In the genomic region with DNA sequence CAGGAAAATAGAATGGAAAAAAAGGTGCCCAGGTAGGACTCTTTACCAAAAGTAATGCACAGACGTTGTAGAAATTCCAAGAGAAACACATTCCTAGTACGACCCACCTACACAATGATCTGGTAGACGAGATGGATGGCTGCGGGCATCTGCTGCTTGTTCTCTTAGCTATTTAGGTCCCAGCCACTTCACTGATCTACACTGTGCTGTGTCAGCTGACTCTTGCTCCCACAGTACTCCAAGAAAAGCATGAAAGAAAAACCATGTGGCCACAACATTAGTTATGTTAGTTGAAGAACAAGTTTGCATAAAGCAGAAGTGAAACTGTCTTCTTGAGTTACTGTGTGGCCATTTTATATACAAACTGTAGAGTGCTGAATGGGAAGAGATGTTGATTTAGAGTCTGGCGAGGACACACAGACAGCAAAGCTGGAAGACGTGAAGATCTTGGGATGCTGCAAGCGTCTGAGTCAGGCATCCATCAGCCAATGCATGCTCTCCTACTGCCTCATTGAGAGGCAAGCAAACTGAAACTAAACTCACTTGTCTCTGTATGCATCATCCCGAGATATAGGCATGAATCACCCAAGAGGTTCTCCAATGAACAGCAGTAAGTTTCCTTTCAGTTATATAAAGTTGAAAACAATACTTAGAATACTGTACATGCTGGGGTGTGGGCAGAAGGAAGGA, we compare ENCODE assay signal across 31 mouse cellular contexts.
DNase-seq lines count a peak whose midpoint lies in the region; ATAC-seq and TF ChIP-seq lines count a peak whose summit lies in the region.
"Had no signal": no experiment of that assay in that cellular context is flagged by ENCODE, and none has a peak within 500 bp of the region (broad histone marks: within the 10 kb centered on the region; RNA-seq: fewer than 3 reads in every experiment).

No protein-coding gene starts in this region.

- 90% methylated on average over 8 of the region's 8 CpGs for WGBS in hindbrain, embryonic 13.5 days

- TF ChIP-seq POLR2A in myocyte (IDR thresholded peaks at IDR 0.05; ENCODE audit: insufficient read length, low read depth) = no peak

- intact Hi-C loops in left cerebral cortex, postnatal 10 days (cut with DNase I) = no loop called here

- peak overlapping the region; percentile 12 for H3K4me2 ChIP-seq in myocyte (ENCODE audit: low read depth)
- H3K4me2 ChIP-seq in hindbrain, embryonic 13.5 days = no peak overlapping the region
- H3K4me2 ChIP-seq: embryonic facial prominence, embryonic 12.5 days; heart, embryonic 13.5 days; limb, embryonic 12.5 days; liver, embryonic 11.5 days; midbrain, embryonic 15.5 days; stomach, embryonic 15.5 days had no signal

- H3K9ac ChIP-seq in hindbrain, embryonic 13.5 days = no peak overlapping the region
- H3K9ac ChIP-seq: embryonic facial prominence, embryonic 12.5 days; heart, embryonic 13.5 days; limb, embryonic 12.5 days; midbrain, embryonic 15.5 days; stomach, embryonic 15.5 days had no signal

- H3K27me3 ChIP-seq in myocyte (ENCODE audit: control insufficient read depth, insufficient read depth, insufficient read length) = no peaks in the 10 kb centered on the region
- no peaks in the 10 kb centered on the region for H3K27me3 ChIP-seq in hindbrain, embryonic 13.5 days
- H3K27me3 ChIP-seq: CH12.LX; embryonic facial prominence, embryonic 12.5 days; heart, embryonic 13.5 days; limb, embryonic 12.5 days; midbrain, embryonic 15.5 days; stomach, embryonic 15.5 days had no signal

- H3K4me1 ChIP-seq in hindbrain, embryonic 13.5 days (replicated peaks) = no peaks in the 10 kb centered on the region
- H3K4me1 ChIP-seq: embryonic facial prominence, embryonic 12.5 days; heart, embryonic 13.5 days; midbrain, embryonic 10.5 days; midbrain, embryonic 15.5 days; stomach, embryonic 15.5 days had no signal

- no peak overlapping the region for H3K4me3 ChIP-seq in myocyte
- H3K4me3 ChIP-seq in hindbrain, embryonic 13.5 days = no peak overlapping the region
- H3K4me3 ChIP-seq: embryonic facial prominence, embryonic 12.5 days; heart, embryonic 13.5 days; left cerebral cortex, adult 2 months; limb, embryonic 12.5 days; midbrain, embryonic 10.5 days; midbrain, embryonic 15.5 days; stomach, embryonic 15.5 days had no signal

- H3K9me3 ChIP-seq in hindbrain, embryonic 13.5 days = peaks cover 6% of the 10 kb centered on the region; the same call in 1 of the 2 replicates
- H3K9me3 ChIP-seq: embryonic facial prominence, embryonic 12.5 days; heart, embryonic 13.5 days; midbrain, embryonic 15.5 days; stomach, embryonic 15.5 days had no signal

- H3K27ac ChIP-seq in hindbrain, embryonic 13.5 days = no peak overlapping the region
- H3K27ac ChIP-seq: embryonic facial prominence, embryonic 12.5 days; heart, embryonic 13.5 days; hindbrain, postnatal 0 days; left cerebral cortex, adult 2 months; limb, embryonic 12.5 days; macrophage; midbrain, embryonic 10.5 days; midbrain, embryonic 15.5 days; stomach, embryonic 15.5 days had no signal

- H3K36me3 ChIP-seq in myocyte (ENCODE audit: control insufficient read depth, insufficient read depth) = no peaks in the 10 kb centered on the region
- no peaks in the 10 kb centered on the region for H3K36me3 ChIP-seq in hindbrain, embryonic 13.5 days
- H3K36me3 ChIP-seq: embryonic facial prominence, embryonic 12.5 days; heart, embryonic 13.5 days; limb, embryonic 12.5 days; midbrain, embryonic 10.5 days; midbrain, embryonic 15.5 days; stomach, embryonic 15.5 days had no signal

- no peak overlapping the region for H3ac ChIP-seq in myocyte (ENCODE audit: control insufficient read depth, insufficient read length)

- ATAC-seq in hindbrain, embryonic 13.5 days (ENCODE audit: low FRiP score) = no peak
- ATAC-seq: forebrain, embryonic 14.5 days; hindbrain, postnatal 0 days; midbrain, embryonic 15.5 days had no signal

- peak; percentile 8 to 43 for DNase-seq in left cerebral cortex, adult 18-20 months (ENCODE audit: low spot score in 2 of 2)
- no peak for DNase-seq in left cerebral cortex, postnatal 10 days (ENCODE audit: extremely low spot score in 1 of 2, low spot score in 2 of 2)
- DNase-seq in 3134 (ENCODE audit: extremely low read depth, insufficient read length, low spot score) = peak; percentile 7
- peak; percentile 77 for DNase-seq in brain, adult 2 months (ENCODE audit: low read depth, low spot score)
- DNase-seq in adrenal gland, postnatal 25 days = no peak
- DNase-seq: adrenal gland, adult 8-10 months; cerebellum, adult 11 months; cerebellum, adult 9-10 months; cerebellum, postnatal 36 days; gastrocnemius, postnatal 10 days; heart, postnatal 10 days; kidney, adult 11 months; kidney, postnatal 14 days; layer of hippocampus, adult 9-11 months; lung, adult 18-20 months; lung, postnatal 10 days; thymus, postnatal 25 days had no signal

- H3K79me2 ChIP-seq in myocyte (ENCODE audit: control insufficient read depth, insufficient read depth) = no peaks in the 10 kb centered on the region

TF ChIP-seq in myocyte, 11 proteins besides CTCF, POLR2A, EP300 and RAD21:
- TF ChIP-seq TCF3 (IDR thresholded peaks at IDR 0.05; ENCODE audit: insufficient read length, low read depth) = no peak
- no peak for TF ChIP-seq USF1 (IDR thresholded peaks at IDR 0.05; ENCODE audit: low read depth)

Comparison
In these comparisons a context has a peak if more than half of its experiments do, and no peak if none do; other contexts are left out.
1. DNase-seq: peak in left cerebral cortex, adult 18-20 months (2 of 2), 3134 (single experiment) and brain, adult 2 months (single experiment); none in left cerebral cortex, postnatal 10 days (0 of 2) and adrenal gland, postnatal 25 days (single experiment).